Mouse (Mus musculus) telencephalon, adult 2 months (tissue): ENCODE data around the gene Serpinb9.
"Not testable (repeated sequence)": the region's sequence is repeated elsewhere in the genome, so short reads cannot be mapped to it uniquely, and the experiment has no call there.

Experiments used
- DNase-seq: peaks from one replicate; pipeline ENCODE4 v3.0.0-alpha.2; 2011; ENCODE audit warnings: low read depth, low spot score

The Serpinb9 gene

DNA sequence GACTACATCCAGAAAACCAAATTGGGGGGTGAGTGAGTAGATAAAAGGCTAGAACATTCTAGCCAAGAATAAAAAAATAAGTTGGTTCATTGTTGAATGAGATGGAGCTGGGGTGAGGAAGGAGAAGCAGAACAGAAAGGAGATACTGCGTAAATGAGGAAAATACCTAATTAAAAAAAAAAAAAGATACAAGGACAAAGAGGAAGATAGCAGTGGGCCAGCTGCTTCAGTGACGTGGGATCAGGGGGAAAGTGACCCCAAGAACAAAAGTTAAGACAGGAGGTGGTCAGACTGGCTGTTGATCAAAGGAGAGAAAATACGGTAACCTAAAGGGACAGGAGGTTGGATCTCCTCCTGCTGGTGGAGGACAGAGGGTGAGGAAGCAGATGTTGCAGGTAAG lies at the start of gene Serpinb9:
Gene Serpinb9, plus strand, starts transcription at position 301 of the 400 bp plus-strand sequence.
- DNase-seq = no peak

DNA sequence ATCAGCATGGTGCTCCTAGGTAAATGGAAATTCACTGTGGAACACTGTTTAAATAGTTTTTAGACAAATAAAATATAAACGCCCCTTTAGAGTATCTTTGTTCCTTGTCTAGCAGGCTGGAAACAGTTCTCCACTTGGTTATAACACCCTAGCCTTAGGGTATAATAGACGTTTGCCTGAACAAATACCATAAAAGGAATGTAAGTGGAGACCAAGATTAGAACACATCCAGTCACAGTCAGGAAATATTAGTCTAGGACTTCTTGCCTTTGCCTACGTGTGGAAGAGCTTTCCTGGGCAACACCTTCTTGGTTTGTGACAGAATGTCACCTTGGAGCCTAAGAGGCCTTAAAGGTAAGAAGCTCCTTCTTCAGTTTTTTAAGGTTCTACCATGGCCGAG lies 46.5 kb upstream of the Serpinb9 start:
- DNase-seq = no peak

DNA sequence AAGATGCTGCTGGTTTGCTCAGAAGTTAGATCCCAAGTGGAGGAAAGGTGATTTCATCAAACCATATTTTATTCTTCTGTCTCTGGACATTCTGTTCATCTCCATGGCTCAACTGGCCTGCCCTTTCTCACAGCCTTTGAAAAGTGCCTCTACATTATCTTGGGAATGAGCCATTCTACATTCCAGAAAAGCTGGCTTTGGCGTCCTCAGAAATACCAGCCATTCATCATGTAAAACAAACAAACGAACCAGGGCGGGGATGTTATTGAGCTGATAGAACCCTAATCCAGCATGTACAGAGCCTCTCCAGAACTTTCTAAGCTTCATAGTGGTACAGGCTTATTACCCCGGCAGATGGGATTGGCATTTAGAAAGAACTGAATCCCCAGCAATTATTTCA lies 45.1 kb upstream of the Serpinb9 start:
- DNase-seq = no peak

DNA sequence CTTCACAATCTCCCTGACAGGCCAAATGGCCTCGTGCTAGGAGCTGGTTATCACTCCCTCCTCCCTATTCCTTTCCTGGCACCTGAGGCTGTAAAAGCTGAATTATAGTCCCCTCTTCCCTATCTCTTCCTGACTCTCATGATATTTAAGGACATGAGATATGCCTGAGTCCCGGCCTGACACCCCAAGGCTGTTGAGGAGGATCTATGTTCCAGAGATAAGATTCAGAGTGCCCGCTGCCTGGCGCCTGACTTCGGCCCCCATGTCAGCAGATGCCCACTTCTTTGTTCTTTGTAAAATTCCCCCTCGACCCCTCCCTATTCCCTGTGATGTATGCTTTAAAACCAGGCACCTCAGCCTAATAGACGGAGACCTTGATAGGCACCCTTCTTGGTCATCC lies 44.5 kb upstream of the Serpinb9 start:
- DNase-seq = not testable (repeated sequence)

- no peak for DNase-seq
These were observed 38.9 kb upstream of the Serpinb9 start for GRCm38 (mm10) chr13:32963990-32964753.

DNA sequence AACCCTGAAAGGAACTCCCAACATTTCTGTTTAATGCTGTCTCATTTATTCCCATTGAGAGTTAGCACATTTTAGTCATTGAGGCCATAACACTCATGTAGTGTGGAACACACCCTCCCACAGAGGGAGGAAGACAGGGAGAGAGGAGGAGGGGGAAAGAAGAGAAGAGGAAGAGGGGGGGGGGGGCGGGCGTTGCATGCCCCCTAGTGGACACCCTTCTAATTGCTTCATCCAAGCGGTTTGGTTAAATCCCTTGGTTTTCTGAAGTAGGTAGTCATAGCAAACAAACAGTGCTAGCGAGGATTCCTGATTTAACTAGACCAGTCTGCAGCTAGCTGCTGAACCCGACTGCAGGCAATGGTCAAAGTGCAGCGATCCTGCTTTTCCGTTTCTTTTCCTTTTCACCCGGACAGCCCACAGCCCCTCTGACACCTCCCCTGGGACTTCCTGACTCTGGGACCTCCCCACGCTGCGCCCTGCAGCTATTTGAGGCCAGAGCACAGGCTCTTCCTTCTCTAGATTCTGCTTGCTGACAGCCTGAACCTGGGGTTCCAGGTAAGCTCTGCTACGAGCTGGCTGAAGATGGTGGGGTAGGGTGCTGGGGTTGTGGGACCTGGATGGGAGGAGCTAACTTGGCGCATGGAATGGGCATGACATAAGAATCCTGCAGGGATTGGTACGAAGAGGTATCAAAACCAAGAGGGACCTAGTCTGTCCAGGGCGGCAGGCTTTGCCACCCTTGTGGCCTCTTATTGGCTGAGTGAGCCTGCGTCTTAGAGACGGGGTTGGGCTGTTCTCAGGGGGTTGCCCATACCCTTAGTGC lies 37.9 kb upstream of the Serpinb9 start, which contains the start of gene Serpinb6b:
Gene Serpinb6b, plus strand, starts transcription at position 221 of the 823 bp plus-strand sequence.
- DNase-seq = no peak

DNA sequence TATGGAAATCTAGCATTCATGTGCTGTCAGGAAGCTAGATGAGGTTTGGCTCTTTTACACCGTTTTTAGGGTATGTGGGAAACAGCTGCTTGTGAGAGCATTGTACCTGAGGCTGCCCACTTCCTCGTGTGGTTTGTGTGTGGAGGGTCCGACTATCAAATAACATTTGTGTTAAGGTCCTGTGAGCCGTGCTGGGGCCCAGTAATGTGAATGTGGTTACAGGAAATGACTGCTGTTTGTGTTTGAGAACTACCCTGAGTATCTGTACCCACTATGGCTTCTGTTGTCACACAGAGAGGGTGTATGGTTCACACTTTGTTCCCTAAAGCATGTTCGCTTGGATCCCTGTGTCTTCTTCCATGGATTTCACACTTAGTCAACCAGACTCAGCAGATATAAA lies 36.9 kb upstream of the Serpinb9 start:
- no peak for DNase-seq

GRCm38 (mm10) chr13:32967233-32967632 lies 35.8 kb upstream of the Serpinb9 start:
- no peak for DNase-seq

DNA sequence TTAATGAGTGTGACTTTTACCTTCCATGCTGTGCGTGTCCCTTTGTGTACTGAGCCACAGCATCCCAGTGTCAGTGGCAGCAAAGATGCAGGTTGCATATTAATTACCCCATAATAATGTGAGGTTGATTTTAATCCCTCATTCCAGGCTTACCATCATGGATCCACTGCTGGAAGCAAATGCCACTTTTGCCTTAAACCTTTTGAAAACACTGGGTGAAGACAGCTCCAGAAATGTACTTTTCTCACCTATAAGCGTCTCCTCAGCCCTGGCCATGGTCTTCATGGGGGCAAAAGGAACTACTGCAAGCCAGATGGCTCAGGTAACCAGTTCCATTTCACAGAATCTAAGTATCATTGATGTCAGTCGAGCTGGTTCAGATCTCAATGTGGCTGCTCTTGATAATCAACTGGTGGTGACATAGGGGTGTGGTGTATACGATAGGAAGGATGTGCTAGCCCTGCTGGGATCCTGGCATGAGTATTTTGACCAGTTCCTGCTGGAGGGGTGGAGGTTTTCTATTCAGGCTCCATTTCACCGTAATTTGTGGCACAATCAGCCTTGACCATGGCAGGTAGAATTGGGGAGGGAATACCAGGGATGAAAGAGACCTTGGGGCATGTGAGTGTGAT lies 34.6 kb upstream of the Serpinb9 start:
- no peak for DNase-seq

GRCm38 (mm10) chr13:32968996-32969640 lies 33.9 kb upstream of the Serpinb9 start:
- no peak for DNase-seq

GRCm38 (mm10) chr13:32969641-32970040 lies 33.4 kb upstream of the Serpinb9 start:
- no peak for DNase-seq

DNA sequence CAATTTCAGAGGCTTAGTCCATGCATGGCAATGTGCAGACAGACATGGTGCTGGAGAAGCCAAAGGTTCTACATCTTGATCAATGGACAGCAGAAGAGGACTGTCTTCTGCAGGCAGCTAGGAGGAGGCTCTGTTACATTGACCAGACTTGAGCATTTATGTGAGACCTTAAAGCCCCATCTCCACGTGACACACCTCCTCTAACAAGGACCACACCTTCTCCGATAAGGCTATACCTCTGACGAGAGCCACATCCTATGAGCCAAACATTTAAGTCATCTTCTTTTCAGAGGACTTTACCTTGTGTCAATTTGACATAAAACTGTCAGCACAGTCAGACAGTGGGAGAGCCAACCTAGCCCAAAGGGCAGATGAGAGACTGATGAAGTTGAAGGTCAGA lies 32.3 kb upstream of the Serpinb9 start:
- no peak for DNase-seq

DNA sequence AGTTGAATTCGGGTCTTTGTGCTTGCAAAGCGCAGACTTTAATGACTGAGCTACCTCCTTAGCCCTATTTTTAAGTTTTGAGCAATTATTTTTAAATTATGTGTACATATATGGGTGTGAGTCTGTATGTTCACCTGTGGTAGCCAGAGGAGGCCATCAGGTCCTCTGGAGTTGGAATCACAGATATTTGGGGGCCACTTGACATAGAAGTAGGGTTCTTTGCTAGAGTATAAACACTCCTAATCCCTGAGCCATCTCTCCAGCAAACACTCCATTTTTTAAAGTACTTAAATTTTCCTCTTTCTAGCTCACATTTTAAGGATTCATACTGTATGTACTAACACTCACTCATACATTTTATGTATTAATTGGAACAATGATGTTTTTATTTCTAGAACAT lies 28.8 kb upstream of the Serpinb9 start:
- DNase-seq = no peak

GRCm38 (mm10) chr13:32974889-32975460 lies 28.1 kb upstream of the Serpinb9 start:
- no peak for DNase-seq

GRCm38 (mm10) chr13:32975710-32976109 lies 27.3 kb upstream of the Serpinb9 start:
- no peak for DNase-seq

GRCm38 (mm10) chr13:32982556-32983042 lies 20.5 kb upstream of the Serpinb9 start:
- no peak for DNase-seq

DNA sequence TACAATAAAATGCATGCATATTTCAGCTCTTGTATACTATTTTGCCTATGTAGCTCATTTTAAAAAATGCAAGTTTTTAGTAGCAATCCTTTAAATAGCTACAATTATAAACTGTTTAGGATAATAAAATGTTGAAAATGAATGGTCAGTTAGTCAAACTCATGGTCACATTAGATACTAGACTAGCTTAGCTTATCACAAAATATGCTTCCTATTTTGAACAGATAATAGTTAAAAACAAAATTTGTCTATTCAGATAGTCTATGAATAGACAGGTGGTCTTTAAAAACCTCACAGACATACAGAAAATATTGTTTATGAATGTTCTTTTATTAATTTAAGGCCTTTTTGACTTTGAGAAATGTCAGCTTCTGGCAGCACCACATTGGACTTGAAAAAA lies 16.8 kb upstream of the Serpinb9 start:
- no peak for DNase-seq

- no peak for DNase-seq
These were observed 9.7 kb upstream of the Serpinb9 start for GRCm38 (mm10) chr13:32993152-32993893.

DNA sequence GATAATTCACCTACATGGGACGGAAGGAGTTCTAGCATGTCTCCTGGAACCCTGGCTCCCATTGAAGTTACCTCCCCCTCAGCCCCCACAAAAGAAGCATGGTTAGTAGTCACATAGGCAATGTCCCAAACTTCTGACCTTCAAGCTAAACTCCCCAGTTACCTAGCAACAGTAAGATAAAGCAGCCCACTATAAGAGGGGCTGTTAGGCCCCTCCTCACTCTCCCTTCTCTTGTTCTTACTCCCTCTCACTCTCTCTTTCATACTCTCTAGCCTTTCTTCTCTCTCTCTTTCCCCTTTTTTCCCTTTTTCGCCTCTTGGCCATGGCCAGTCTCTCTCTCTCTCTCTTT lies 9.2 kb upstream of the Serpinb9 start:
- DNase-seq = no peak

DNA sequence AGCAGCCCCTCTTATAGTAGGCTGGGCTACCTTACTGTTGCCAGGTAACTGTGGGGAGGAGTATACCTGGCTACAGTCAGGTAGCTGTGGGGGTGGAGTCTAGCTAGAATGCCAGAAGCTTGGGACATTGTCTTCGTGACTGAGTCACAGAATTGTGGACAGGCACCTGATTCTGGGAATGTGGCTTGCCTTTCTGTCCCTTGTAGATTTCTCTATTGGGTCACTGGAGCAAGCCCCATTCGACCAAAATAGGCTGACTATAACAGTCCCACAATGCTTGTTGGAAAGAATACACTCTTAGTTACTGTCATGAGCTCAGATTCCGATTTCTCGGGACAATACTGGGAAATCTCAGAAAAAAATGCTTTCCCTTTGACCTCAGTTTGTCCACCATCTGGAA lies 8.0 kb upstream of the Serpinb9 start:
- DNase-seq = no peak

GRCm38 (mm10) chr13:33001341-33001740 lies 1.7 kb upstream of the Serpinb9 start:
- no peak for DNase-seq
